Mouse (Mus musculus): ENCODE measurements around the gene Mcu.

Gene Mcu

GRCm38 (mm10) chr10:59616522-59616921, at the start of gene Mcu:
TSS of gene Mcu (minus strand) at chr10:59616692.
- in situ Hi-C loops (cut with MseI, MboI): no loop called here

DNA sequence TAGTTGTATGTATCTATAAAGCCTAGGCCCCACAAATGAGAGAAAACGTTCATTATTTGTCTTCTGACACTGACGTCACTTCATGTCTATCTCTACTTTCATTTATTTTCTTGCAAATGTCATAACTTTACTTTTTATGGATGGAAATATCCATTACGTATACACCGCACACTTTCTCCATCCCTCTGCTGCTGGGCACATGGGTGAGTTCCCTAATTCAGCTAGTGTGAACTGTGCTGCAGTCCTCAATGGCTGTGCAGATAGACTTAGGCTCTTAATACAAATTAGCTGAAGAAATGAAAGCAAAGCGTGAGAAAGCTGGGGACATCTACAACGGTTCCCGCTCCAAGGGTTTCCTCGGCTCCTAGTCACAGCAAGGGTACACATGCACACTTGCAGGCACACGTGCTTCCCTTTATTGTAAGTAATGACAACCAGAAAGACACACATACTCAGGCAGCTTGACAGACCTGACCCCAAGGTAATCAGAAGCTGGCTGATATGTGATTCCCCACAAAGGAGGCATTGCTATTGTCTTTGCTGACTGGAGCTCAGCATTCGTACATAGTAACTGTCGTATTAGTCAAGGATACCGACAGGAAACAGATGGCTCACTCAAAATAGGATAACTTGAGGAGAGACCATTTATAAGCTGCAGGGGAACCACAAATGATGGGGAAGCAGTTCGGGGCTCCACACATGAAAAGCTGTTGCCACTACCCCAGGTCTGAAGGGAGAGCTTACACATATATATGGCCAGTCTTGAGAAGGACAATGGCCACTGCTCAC, 49.2 kb upstream of the Mcu start:
- in situ Hi-C loops (cut with MseI, MboI): no loop called here

DNA sequence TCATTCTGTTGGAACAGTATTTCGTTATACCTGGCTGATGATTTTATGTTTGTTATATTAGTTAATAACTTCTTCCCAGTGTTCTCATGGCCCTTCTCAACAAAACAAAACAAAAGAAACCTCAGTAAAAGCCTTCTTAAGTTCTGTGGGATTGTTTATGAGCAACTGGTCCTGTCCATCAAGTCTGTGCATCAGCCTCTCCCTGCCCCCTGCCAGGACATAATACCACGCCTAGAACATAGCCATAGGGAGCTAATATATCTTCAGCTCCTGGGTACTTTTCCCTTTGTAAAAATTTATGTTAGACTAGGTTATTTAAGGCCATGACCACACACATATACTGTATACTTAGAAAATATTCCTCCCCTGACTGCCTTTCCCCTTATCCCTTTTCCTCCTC, 48.3 kb upstream of the Mcu start:
- in situ Hi-C loops (cut with MseI, MboI): no loop called here

DNA sequence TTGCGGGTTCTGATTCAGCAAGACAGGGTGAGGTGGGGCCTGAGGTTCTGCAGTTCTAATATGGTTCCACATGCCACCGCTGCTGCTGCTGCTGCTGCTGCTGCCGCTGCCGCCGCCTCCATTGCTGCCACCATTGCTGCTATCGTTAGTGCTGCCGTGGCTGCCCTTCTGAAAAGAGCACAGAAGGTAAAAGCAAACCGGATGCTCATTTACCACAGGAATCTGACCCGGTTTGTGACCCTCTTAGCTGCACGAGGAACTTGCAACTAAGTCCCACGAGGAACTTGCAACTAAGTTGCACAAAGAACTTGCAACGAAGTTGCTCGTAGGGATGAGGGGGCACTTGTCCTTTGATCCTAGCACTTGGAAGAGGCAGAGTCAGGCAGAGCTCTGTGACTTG, 40.3 kb upstream of the Mcu start:
- in situ Hi-C loops (cut with MseI, MboI): no loop called here

GRCm38 (mm10) chr10:59646821-59647378, 30.4 kb upstream of the Mcu start:
- in situ Hi-C loops (cut with MseI, MboI): no loop called here

DNA sequence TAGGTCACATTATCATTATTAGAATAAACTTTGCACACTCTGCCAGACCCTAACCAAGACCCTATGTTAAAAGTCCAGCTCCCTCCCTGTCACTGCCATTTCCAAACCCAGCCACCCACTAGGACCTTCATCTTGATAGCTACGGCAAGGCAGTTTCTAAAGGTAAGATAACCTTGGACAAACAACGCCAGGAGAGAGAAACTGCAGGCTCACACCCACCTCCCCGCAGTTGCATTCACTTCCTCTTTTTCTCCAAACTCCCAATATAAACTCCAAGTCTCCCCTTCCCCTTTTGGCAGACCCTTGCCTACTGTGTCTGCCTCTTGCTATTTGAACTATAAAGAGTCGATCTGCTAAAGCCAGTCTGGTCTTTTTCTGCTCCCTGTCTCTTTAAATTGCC, 28.7 kb upstream of the Mcu start:
- in situ Hi-C loops (cut with MseI, MboI): no loop called here

- in situ Hi-C loops (cut with MseI, MboI): no loop called here
Measured at GRCm38 (mm10) chr10:59644710-59645109, 28.2 kb upstream of the Mcu start.

DNA sequence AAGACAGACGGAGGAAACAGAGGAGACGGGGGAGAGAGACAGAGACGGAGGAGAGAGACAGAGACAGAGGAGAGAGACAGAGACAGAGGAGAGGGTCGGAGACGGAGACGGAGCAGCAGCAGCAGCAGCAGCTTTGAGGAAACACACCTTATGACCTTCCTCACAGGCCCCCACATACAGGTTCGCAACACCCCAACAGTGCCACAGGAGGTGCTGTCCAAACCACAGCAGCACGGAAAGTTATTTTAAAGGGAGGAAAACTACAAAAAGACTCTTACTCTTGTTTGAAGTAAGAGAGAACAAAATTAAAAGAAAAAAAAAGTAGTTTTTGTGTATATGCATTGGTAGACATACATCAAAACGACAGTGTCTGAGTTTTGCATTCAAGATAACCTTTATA, 27.2 kb upstream of the Mcu start:
- in situ Hi-C loops (cut with MseI, MboI): no loop called here

GRCm38 (mm10) chr10:59642659-59643377, 26.3 kb upstream of the Mcu start:
- in situ Hi-C loops (cut with MseI, MboI): no loop called here

DNA sequence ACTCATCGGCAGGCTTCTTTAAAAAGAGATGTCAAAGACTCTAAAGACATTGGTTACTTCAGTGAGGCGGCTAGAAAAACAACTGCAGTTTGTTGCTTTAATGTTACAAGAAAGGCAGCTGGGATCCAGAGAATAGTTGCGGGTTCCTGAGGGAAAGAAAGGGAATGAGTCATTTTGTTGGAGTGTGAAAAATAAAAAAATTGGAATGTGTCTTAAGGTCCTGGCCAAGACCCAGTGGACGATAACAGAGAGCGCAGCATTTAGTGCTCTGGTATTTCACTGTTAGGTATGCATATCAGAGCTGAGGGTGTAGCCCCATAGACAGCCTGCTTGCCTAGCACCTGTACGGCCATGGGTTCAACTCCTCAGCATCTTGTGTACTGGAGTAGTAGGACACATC, 22.1 kb upstream of the Mcu start:
- in situ Hi-C loops (cut with MseI, MboI): no loop called here

- in situ Hi-C loops (cut with MseI, MboI): no loop called here
Measured at GRCm38 (mm10) chr10:59637596-59638124, 21.2 kb upstream of the Mcu start.

- in situ Hi-C loops (cut with MseI, MboI): no loop called here
Measured at GRCm38 (mm10) chr10:59636751-59637533, 20.4 kb upstream of the Mcu start.

DNA sequence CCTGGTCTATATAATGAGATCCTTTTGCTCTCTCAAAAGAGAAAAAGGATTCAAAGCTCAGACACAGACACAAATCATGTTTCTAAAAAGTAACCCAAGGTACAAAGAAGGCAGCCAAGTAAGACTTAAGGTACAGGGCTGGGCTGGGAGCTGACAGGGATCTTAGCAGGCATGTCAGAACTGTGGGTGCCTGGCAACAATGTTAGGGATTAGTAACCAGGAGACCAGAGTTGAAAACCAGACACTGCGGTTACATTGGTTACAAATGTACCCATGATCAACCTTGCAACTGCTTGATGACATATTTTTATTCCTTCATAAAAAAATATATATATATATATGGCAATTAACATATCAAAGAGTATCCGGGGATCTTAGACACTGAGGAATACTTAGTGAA, 19.6 kb upstream of the Mcu start:
- in situ Hi-C loops (cut with MseI, MboI): no loop called here

DNA sequence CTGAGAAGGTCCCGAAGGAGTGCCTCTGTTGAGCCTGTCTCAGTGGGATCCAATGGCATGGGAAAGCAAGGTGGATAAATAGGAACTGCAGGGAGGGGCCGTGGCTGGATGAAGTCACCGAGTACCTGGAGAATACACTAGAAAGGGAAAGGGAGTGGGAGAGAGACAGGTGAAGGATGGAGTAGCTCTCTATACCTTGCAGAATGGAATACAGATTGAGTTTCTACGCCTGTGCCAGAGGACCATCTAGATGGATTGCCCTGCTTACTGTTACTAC, 13.0 kb upstream of the Mcu start:
- in situ Hi-C loops (cut with MseI, MboI): no loop called here

- in situ Hi-C loops (cut with MseI, MboI): no loop called here
Measured at GRCm38 (mm10) chr10:59628641-59629505, 12.4 kb upstream of the Mcu start.

- in situ Hi-C loops (cut with MseI, MboI): no loop called here
Measured at GRCm38 (mm10) chr10:59623496-59623895, 7.0 kb upstream of the Mcu start.

DNA sequence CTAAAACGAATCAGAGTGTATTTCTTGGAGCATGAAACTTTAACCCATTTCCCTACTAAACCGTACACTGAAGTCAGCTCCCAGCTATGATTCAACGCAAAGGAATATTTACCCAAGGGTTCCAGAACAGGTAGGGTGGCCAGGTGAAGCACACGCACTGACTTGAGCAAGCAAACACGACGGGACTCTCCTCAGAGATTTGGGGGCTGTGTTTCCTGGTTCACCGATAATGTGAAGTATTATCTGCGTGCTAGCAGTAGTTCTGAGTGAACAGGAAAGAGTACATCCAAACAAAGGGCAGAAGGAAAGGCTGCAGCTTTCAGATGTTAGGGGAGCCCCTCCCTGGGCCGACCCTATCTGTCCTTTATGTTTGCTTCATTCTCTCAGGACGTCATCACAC, 4.9 kb upstream of the Mcu start:
- in situ Hi-C loops (cut with MseI, MboI): no loop called here

- in situ Hi-C loops (cut with MseI, MboI): no loop called here
Measured at GRCm38 (mm10) chr10:59617776-59618175, 1.3 kb upstream of the Mcu start.

- in situ Hi-C loops (cut with MseI, MboI): no loop called here
Measured at GRCm38 (mm10) chr10:59615981-59616520, 441 bp downstream of the Mcu start, which contains the start of gene Gm10322. TSS of gene Gm10322 (plus strand) at chr10:59616063.

- in situ Hi-C loops (cut with MseI, MboI): no loop called here
Measured at GRCm38 (mm10) chr10:59615411-59615810, 1.1 kb downstream of the Mcu start.

DNA sequence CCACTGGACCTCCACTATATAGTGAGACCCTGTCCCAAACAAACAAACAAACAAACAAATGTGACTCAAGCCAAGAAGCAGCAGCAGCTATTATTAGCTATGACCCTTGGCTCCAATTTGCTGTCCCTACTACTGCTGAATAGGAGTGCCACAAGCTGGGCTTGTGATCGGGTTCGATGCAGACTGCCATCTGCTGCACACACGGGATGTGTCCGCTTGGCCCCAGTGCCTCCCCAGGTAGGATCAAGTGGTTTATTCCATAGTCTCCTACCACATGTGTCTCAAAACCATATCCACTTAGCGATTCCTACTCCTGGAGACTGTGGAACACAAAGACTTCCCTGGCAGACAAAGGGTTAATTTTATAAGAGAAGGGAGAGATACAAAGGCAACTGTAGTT, 2.4 kb downstream of the Mcu start:
- in situ Hi-C loops (cut with MseI, MboI): no loop called here
